11 mouse cellular contexts compared by ENCODE assay signal in the genomic region with DNA sequence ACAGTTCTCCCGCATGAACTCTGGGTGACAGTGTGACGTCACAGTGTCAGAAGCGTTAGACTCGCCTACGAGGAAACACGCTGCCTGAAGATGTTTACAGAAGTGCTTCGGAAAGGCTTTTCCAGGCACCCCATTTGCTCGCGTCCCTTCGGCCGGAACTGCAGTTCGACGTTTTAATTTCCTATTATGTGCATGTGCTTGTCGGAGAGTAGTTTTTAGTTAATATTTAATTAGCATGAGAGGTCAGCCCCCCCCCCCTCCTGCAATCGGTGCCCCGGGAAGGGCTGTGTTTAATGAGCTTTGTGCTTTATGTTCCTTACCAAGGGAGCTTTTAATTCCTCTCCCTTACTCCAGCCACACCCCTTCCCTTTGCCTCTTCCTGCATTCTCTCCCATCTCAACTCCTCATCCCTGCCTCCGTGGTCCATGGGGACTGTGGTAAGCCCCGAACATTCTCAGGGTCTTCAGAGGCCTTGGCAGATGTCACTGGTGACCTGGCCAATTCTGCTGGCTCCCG.
A peak's percentile ranks its signal among the peaks of the same experiment; 100 is the strongest.
DNase-seq lines count a peak whose midpoint lies in the region; ATAC-seq and TF ChIP-seq lines count a peak whose summit lies in the region.
"Had no signal": no experiment of that assay in that cellular context is flagged by ENCODE, and none has a peak within 500 bp of the region (broad histone marks: within the 10 kb centered on the region; RNA-seq: fewer than 3 reads in every experiment).

No protein-coding gene starts in this region.

- H3K4me3 ChIP-seq in forebrain, embryonic 10.5 days, result no peak overlapping the region
- no peak overlapping the region for H3K4me3 ChIP-seq in forebrain, embryonic 13.5 days
- no peak overlapping the region for H3K4me3 ChIP-seq in midbrain, embryonic 14.5 days (replicated peaks; ENCODE audit: low read depth, low read length)
- H3K4me3 ChIP-seq in midbrain, embryonic 10.5 days, result no peak overlapping the region
- no peak overlapping the region for H3K4me3 ChIP-seq in stomach, postnatal 0 days (ENCODE audit: low read depth, low read length)
- H3K4me3 ChIP-seq: embryonic facial prominence, embryonic 13.5 days; limb, embryonic 13.5 days had no signal

- H3K36me3 ChIP-seq in forebrain, embryonic 10.5 days (replicated peaks), result peaks cover 37% of the 10 kb centered on the region
- peaks cover 6% of the 10 kb centered on the region; the same call in 1 of the 2 replicates for H3K36me3 ChIP-seq in forebrain, embryonic 13.5 days (ENCODE audit: poor library complexity, severe bottlenecking)
- no peaks in the 10 kb centered on the region for H3K36me3 ChIP-seq in midbrain, embryonic 14.5 days (ENCODE audit: control insufficient read depth, insufficient read depth, low read length)
- H3K36me3 ChIP-seq in midbrain, embryonic 10.5 days, result peaks cover 30% of the 10 kb centered on the region
- no peaks in the 10 kb centered on the region for H3K36me3 ChIP-seq in stomach, postnatal 0 days (ENCODE audit: control insufficient read depth, insufficient read depth, low read length)

- TF ChIP-seq CTCF in stomach, postnatal 0 days (IDR thresholded peaks at IDR 0.05; ENCODE audit: low read depth), result no peak

- H3K27me3 ChIP-seq in forebrain, embryonic 10.5 days (ENCODE audit: poor library complexity, severe bottlenecking), result no peaks in the 10 kb centered on the region
- H3K27me3 ChIP-seq in forebrain, embryonic 13.5 days, result no peaks in the 10 kb centered on the region
- no peaks in the 10 kb centered on the region for H3K27me3 ChIP-seq in midbrain, embryonic 14.5 days (ENCODE audit: control insufficient read depth, insufficient read depth, low read length)
- H3K27me3 ChIP-seq in midbrain, embryonic 10.5 days (ENCODE audit: low read depth, poor library complexity, severe bottlenecking), result no peaks in the 10 kb centered on the region
- no peaks in the 10 kb centered on the region for H3K27me3 ChIP-seq in stomach, postnatal 0 days (ENCODE audit: control insufficient read depth, insufficient read depth, low read length)
- H3K27me3 ChIP-seq: embryonic facial prominence, embryonic 13.5 days; limb, embryonic 13.5 days had no signal

- H3K4me2 ChIP-seq in forebrain, embryonic 13.5 days, result no peak overlapping the region
- no peak overlapping the region for H3K4me2 ChIP-seq in midbrain, embryonic 14.5 days (ENCODE audit: low read length)
- H3K4me2 ChIP-seq in stomach, postnatal 0 days (replicated peaks; ENCODE audit: low read depth), result no peak overlapping the region
- H3K4me2 ChIP-seq: embryonic facial prominence, embryonic 13.5 days; limb, embryonic 13.5 days had no signal

- 0 out of 2 replicates have a peak overlapping the region, but pooled peaks have one; percentile 31 for H3K27ac ChIP-seq in forebrain, embryonic 10.5 days
- H3K27ac ChIP-seq in forebrain, embryonic 13.5 days, result no peak overlapping the region
- no peak overlapping the region for H3K27ac ChIP-seq in midbrain, embryonic 14.5 days (replicated peaks; ENCODE audit: low read depth, low read length)
- H3K27ac ChIP-seq in midbrain, embryonic 10.5 days (replicated peaks), result no peak overlapping the region
- H3K27ac ChIP-seq in stomach, postnatal 0 days (replicated peaks), result no peak overlapping the region
- H3K27ac ChIP-seq: embryonic facial prominence, embryonic 13.5 days; limb, embryonic 13.5 days had no signal

- DNase-seq in forebrain, embryonic 10.5 days (ENCODE audit: extremely low spot score, low spot score), result no peak
- DNase-seq in midbrain, embryonic 14.5 days, result peak; percentile 23
- no peak for DNase-seq in midbrain, embryonic 10.5 days (ENCODE audit: low spot score)
- DNase-seq in large intestine, adult 2 months (ENCODE audit: low read depth, low spot score), result peak; percentile 14
- DNase-seq in stomach, postnatal 0 days (ENCODE audit: low spot score), result peak; percentile 72
- no peak for DNase-seq in embryo, embryonic 10 days (ENCODE audit: low spot score)

- H3K9ac ChIP-seq in forebrain, embryonic 13.5 days, result no peak overlapping the region
- no peak overlapping the region for H3K9ac ChIP-seq in midbrain, embryonic 14.5 days (replicated peaks; ENCODE audit: low read length)
- H3K9ac ChIP-seq in stomach, postnatal 0 days (ENCODE audit: low read length), result no peak overlapping the region
- H3K9ac ChIP-seq: embryonic facial prominence, embryonic 13.5 days; limb, embryonic 13.5 days had no signal

- no peak for ATAC-seq in forebrain, embryonic 13.5 days
- ATAC-seq in midbrain, embryonic 14.5 days (ENCODE audit: low FRiP score, low TSS enrichment), result no peak
- peak; percentile 58 for ATAC-seq in stomach, postnatal 0 days (ENCODE audit: low FRiP score, low TSS enrichment)
- no peak for ATAC-seq in megakaryocyte progenitor cell, adult 5-6 weeks (replicated peaks; ENCODE audit: poor library complexity)
- ATAC-seq: inflammation-experienced regulatory T-cells, adult 6 months had no signal

- peaks cover 6% of the 10 kb centered on the region; the same call in 1 of the 2 replicates for H3K4me1 ChIP-seq in forebrain, embryonic 10.5 days
- H3K4me1 ChIP-seq in forebrain, embryonic 13.5 days, result no peaks in the 10 kb centered on the region
- no peaks in the 10 kb centered on the region for H3K4me1 ChIP-seq in midbrain, embryonic 14.5 days (ENCODE audit: control insufficient read depth, insufficient read depth, low read length)
- H3K4me1 ChIP-seq in midbrain, embryonic 10.5 days, result 0 out of 2 replicates have a peak, but pooled peaks cover 7% of the 10 kb centered on the region
- H3K4me1 ChIP-seq in stomach, postnatal 0 days (replicated peaks; ENCODE audit: control insufficient read depth, insufficient read depth), result no peaks in the 10 kb centered on the region

- WGBS in forebrain, embryonic 10.5 days, result 88% methylated on average over 19 of the region's 19 CpGs
- 63% methylated on average over 19 of the region's 19 CpGs for WGBS in forebrain, embryonic 13.5 days
- WGBS in midbrain, embryonic 14.5 days, result 69% methylated on average over 19 of the region's 19 CpGs
- WGBS in midbrain, embryonic 10.5 days, result 89% methylated on average over 19 of the region's 19 CpGs
- WGBS in large intestine, adult 2 months, result 26% methylated on average over 19 of the region's 19 CpGs
- WGBS in stomach, postnatal 0 days, result 55% methylated on average over 19 of the region's 19 CpGs

- no peak for TF ChIP-seq EP300 in stomach, postnatal 0 days (optimal IDR thresholded peaks at IDR 0.05)

- H3K9me3 ChIP-seq in forebrain, embryonic 10.5 days, result peaks cover 10% of the 10 kb centered on the region
- no peaks in the 10 kb centered on the region for H3K9me3 ChIP-seq in forebrain, embryonic 13.5 days (replicated peaks)
- H3K9me3 ChIP-seq in midbrain, embryonic 14.5 days (ENCODE audit: control insufficient read depth, low read length), result no peaks in the 10 kb centered on the region
- peaks cover 11% of the 10 kb centered on the region for H3K9me3 ChIP-seq in midbrain, embryonic 10.5 days (replicated peaks)
- H3K9me3 ChIP-seq in stomach, postnatal 0 days (ENCODE audit: control insufficient read depth, low read length), result no peaks in the 10 kb centered on the region
- H3K9me3 ChIP-seq: embryonic facial prominence, embryonic 13.5 days; limb, embryonic 13.5 days had no signal

Comparison
In these comparisons a context has a peak if more than half of its experiments do, and no peak if none do; other contexts are left out.
1. DNase-seq: peak in midbrain, embryonic 14.5 days (single experiment), large intestine, adult 2 months (single experiment) and stomach, postnatal 0 days (single experiment); none in forebrain, embryonic 10.5 days (single experiment), midbrain, embryonic 10.5 days (single experiment) and embryo, embryonic 10 days (single experiment).